Mouse (Mus musculus): Measurements from ENCODE around the gene Glycam1. TPM values are rescaled to one million over a fixed set of nuclear protein-coding genes. Genes with fewer than 3 reads are reported as not detected.

Gene Glycam1
- total and polyA plus RNA-seq, 3 experiments: not detected

DNA sequence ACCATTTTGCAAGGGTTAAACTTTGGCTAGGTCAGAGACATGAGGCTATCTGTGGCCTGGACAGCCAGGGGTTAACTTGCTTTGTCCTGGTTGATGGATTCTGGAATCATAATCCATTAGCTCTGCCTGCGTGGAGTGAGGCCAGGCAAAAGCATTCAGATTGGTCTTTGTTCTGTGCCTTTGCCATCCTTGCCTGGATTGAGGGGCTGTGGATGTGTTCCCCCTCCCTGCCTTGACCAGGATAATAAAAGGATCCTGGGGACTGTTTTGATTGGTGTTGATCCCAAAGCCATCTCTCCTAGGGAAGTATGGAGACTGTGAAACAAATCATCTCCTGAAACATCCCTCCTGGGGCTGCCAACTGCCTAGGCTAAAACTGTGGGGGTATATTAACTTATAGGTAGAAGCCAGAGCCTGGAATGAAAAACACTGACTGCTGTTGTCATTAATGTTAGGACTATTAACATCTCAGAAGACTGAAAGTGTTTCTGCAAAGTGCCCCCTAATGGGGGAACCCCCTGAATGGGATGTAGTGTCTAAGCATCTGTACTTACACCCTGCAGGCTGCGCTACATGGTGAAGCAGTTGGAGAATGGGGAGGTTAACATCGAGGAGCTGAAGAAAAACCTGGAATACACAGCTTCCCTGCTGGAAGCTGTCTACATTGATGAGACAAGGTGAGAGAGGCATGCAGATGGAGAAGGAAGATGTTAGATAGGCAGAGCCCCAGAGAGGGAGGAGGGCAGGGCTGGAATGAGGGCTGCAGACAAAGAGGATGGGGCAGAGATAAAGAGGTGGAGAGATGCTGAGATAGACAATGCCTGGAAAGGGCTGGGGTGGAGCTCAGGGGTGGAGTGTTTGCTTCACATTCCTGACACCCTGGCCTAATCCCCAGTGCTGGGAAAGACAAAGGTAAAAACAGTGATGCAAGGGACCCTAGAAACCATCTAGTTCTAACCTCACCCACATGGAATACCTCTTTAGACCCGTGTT is 45.2 kb downstream of the Glycam1 start:
- no peak for DNase-seq

DNA sequence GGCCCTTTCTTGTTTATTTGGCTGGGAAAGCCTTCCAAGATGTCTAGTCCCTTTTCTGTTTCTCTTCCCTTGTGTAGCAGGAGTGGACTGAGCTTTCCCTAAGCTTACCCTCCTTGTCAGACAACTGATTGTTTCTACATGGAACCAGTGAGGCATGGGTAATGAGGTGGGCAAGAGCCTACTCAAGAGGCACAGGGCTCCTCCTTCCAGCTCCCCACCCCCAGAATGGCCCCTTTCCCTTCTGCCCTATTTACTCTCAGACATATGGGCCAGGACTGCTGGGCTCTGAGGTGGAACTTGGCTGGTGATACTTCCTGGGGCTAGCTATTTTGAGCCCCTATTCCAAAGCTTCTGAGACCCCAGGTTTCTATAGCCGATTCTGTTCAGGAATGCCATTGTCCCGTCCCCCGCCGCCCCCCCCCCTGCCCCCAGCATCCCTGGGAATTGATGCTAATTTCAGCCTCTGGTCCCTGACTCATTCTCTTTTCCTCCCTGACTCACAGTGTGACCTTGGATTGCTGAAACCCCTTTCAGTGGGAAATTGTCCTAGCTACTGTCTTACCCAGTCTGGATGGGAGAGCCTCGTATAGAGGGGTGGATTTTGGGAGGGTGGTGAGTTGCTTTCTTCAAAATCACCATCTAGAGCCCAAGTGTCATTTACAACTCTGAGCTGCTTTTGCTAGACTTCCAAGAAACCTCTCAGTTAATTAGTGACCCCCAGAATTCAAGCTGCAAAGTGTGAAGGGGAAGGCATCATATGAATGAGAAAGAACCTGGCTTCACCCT is 46.1 kb downstream of the Glycam1 start:
- DNase-seq: no peak

DNA sequence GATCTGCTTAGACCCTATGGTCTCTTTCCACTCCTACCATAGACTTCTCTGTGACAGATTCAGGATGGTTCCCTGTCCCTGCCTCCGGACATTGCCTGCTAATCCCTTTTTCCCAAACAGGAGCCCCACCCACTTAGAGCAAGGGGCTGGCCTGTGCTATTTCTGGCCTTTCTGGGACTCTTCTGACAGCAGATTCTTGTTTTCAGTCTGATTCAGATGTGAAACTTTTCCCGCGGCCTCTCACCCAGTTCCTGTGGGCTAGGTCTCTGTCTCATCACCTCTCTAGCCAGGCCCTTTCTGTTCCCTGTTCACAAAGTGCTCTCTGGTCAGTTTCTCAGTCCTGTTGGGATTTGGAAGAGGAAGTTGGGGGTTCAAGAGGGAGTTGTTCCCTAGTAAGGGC is 50.0 kb downstream of the Glycam1 start:
- DNase-seq: no peak

DNA sequence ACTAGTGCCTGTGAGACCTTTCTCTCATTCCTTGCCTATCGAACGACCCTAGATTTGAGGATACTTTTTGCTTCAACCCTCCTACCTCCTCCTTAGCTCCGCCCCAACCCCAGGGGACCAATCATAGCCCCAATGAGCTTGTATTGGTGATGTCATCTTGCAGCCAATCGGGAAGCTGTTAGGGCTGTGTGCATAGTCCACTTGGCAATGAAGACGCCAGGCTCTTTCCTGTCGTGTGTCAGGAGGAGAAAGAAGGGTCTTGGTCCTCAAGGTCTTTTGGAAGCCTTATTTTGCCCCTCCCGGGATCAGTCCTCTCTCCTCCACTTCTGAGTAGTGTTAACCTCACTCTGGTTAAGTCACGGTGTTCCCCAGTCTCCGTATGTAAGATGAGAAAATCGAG is 50.8 kb downstream of the Glycam1 start:
- DNase-seq: peak; percentile 83

DNA sequence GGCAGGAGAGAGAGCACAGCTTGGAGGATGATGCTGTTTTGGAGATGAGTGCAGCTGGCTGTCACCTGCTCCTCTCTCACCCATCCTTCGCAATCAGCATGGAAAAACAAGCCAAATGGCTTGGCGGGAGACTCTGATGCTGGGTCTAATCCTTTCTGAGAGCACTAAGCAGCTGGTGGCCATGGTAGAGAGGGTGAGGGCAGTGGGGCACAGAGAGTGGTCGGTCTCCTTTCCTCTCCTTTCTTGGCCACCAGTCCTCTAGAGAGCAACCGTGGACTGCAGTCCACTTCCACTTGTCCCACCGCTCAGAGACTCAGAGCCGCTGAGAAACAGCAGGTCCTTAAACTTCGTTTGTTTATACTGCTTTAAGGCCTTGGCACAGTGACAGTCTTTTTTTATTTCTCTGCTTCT is 51.3 kb downstream of the Glycam1 start:
- DNase-seq: peak; percentile 5

Other genes with a start within 250 kb of the Glycam1 start
- gene Zfp385a, start 225.0 kb downstream of the Glycam1 start, total RNA-seq (2021): 10 to 100 TPM; 10.1 to 18.3 TPM
- 16.7 and 17.1 TPM in 2 replicates for gene Zfp385a, start 225.0 kb downstream of the Glycam1 start, polyA plus RNA-seq (2012; rRNA removed)
- 10 to 100 TPM; 28.4 to 36.0 TPM for gene Itga5, start 198.3 kb downstream of the Glycam1 start, total RNA-seq (2021)
- gene Itga5, start 198.3 kb downstream of the Glycam1 start, polyA plus RNA-seq (2012; rRNA removed): 28.5 and 33.7 TPM in 2 replicates
- not detected for gene Gtsf1, start 134.6 kb downstream of the Glycam1 start, total RNA-seq (2021)
- gene Gtsf1, start 134.6 kb downstream of the Glycam1 start, polyA plus RNA-seq (2012; rRNA removed): not detected in 2 replicates
- not detected for gene Gtsf2, start 116.6 kb downstream of the Glycam1 start, total RNA-seq (2021)
- not detected in 2 replicates for gene Gtsf2, start 116.6 kb downstream of the Glycam1 start, polyA plus RNA-seq (2012; rRNA removed)
- 1 to 10 TPM; 4.7 to 6.5 TPM for gene Nckap1l, start 111.3 kb downstream of the Glycam1 start, total RNA-seq (2021)
- 2.6 and 3.5 TPM in 2 replicates for gene Nckap1l, start 111.3 kb downstream of the Glycam1 start, polyA plus RNA-seq (2012; rRNA removed)
- gene Pde1b, start 62.0 kb downstream of the Glycam1 start, total RNA-seq (2021): 10 to 100 TPM in 1 of 2 experiments, 1 to 10 TPM in 1; 6.8 to 10.4 TPM
- gene Pde1b, start 62.0 kb downstream of the Glycam1 start, polyA plus RNA-seq (2012; rRNA removed): 2.7 and 3.7 TPM in 2 replicates
- 10 to 100 TPM; 24.4 to 39.6 TPM for gene Ppp1r1a, start 27.1 kb downstream of the Glycam1 start, total RNA-seq (2021)
- gene Ppp1r1a, start 27.1 kb downstream of the Glycam1 start, polyA plus RNA-seq (2012; rRNA removed): 41.3 and 88.5 TPM in 2 replicates
- 1 to 10 TPM in 1 of 2 experiments, under 1 TPM in 1; 0.52 to 3.8 TPM for gene Mucl1, start 190.4 kb upstream of the Glycam1 start, total RNA-seq (2021)
- gene Mucl1, start 190.4 kb upstream of the Glycam1 start, polyA plus RNA-seq (2012; rRNA removed): not detected in 2 replicates